Mouse (Mus musculus) liver, embryonic 12.5 days (tissue): ENCODE results near the gene Plekha3. TPM values are rescaled to one million over a fixed set of nuclear protein-coding genes. Genes with fewer than 3 reads are reported as not detected.

Source experiments
- ATAC-seq: fragments of 200-750 bp; cut with Nextera tagmentation; 2 replicates; pipeline ENCODE4 v1.8.0; 2017; ENCODE audit warnings: moderate number of reproducible peaks, mild to moderate bottlenecking, moderate library complexity
- H3K27ac ChIP-seq: fragments of 300-500 bp; sonication (generic); 2 replicates; pipeline ENCODE4 v1.5.1; 2016; ENCODE audit warnings: mild to moderate bottlenecking
- H3K27me3 ChIP-seq: fragments of 300-500 bp; sonication (generic); replicated peaks from 2 replicates; pipeline ENCODE4 v1.6.1; 2016; ENCODE audit warnings: mild to moderate bottlenecking, moderate library complexity
- H3K36me3 ChIP-seq: fragments of 300-500 bp; sonication (generic); 2 replicates; pipeline ENCODE4 v1.6.1; 2016; ENCODE audit warnings: mild to moderate bottlenecking, moderate library complexity
- H3K4me1 ChIP-seq: fragments of 300-500 bp; sonication (generic); 2 replicates; pipeline ENCODE4 v1.6.1; 2016
- H3K4me2 ChIP-seq: fragments of 300-500 bp; sonication (generic); 2 replicates; pipeline ENCODE4 v1.6.1; 2016; ENCODE audit warnings: mild to moderate bottlenecking, moderate library complexity
- H3K4me3 ChIP-seq: fragments of 300-500 bp; sonication (generic); 2 replicates; pipeline ENCODE4 v1.5.1; 2016; ENCODE audit warnings: mild to moderate bottlenecking, moderate library complexity
- H3K9ac ChIP-seq: fragments of 300-500 bp; sonication (generic); 2 replicates; pipeline ENCODE4 v1.6.1; 2016; ENCODE audit warnings: mild to moderate bottlenecking, moderate library complexity
- H3K9me3 ChIP-seq: fragments of 300-500 bp; sonication (generic); replicated peaks from 2 replicates; pipeline ENCODE4 v1.6.1; 2016; ENCODE audit warnings: mild to moderate bottlenecking, moderate library complexity
- WGBS: fragments of 180-500 bp; shearing (Covaris S2); methylation state at CpG from one replicate; pipeline ENCODE4 v1.1.7; 2016; ENCODE audit not compliant: insufficient replicate concordance; 5-methylcytosine and 5-hydroxymethylcytosine counted together
- polyA plus RNA-seq: library from polyadenylated mRNA; unstranded; fragments of >200 nt; fragmentation: Nextera tagmentation; extraction: Ambion mirVana; gene quantifications from 2 replicates; pipeline ENCODE4 v1.2.1, GENCODE M21; 2016

Plekha3 gene
- polyA plus RNA-seq, 1 experiment from 2014 or later = 9.4 TPM

DNA sequence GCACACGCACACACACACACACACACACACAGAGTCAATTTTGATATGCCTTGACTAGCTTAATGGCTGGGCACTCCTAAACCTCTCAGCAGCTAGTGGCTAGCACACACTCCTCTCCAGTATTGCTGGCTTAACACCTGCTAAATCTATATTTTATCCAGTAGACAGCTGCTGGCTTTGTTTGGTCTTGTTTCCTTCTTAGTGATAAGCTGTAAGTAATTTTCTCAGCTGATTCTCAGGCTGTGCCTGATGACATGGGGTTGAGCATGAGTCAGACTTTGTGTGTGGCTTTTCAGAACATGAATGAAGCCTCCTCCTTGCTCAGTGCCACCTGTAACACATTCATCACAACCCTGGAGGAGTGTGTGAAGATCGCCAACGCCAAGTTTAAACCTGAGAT lies 11.9 kb downstream of the Plekha3 start:
- Histone ChIP-seq H3K4me3 (no peak overlapping the region), H3K27ac (no peak overlapping the region), H3K9me3 (no peaks in the 10 kb centered on the region), H3K36me3 (peaks cover 87% of the 10 kb centered on the region), H3K4me1 (peaks cover 9% of the 10 kb centered on the region; the same call in 1 of the 2 replicates), H3K9ac (no peak overlapping the region), H3K4me2 (no peak overlapping the region), H3K27me3 (no peaks in the 10 kb centered on the region)
- ATAC-seq = no peak
- WGBS = 95% methylated on average over 3 of the region's 3 CpGs

DNA sequence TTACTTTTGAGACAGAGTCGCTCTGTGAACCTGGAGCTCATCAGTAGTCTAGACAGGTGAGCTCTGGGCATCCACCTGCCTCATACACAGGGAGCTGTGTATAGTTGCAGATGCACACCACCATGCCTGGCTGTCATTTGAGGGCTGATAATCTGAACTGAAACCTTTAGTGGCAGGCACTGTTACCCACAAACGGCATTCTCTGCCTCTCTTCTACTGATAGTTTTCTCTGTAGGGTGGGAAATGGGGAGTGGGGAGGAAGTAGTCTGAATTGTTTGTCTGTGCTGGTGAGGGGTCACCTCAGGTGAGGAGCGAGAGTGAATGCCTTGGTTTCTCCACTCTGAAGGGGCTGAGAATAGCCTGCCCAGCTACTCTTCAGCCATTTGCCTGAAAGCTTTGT lies 12.5 kb downstream of the Plekha3 start:
- no peaks in the 10 kb centered on the region for H3K27me3 ChIP-seq
- H3K27ac ChIP-seq = no peak overlapping the region
- no peak overlapping the region for H3K4me3 ChIP-seq
- WGBS = 68% methylated on average over 3 of the region's 3 CpGs
- no peak for ATAC-seq
- no peak overlapping the region for H3K4me2 ChIP-seq
- H3K36me3 ChIP-seq = peaks cover 87% of the 10 kb centered on the region
- H3K9ac ChIP-seq = no peak overlapping the region
- H3K9me3 ChIP-seq = no peaks in the 10 kb centered on the region
- H3K4me1 ChIP-seq = peaks cover 9% of the 10 kb centered on the region; the same call in 1 of the 2 replicates

DNA sequence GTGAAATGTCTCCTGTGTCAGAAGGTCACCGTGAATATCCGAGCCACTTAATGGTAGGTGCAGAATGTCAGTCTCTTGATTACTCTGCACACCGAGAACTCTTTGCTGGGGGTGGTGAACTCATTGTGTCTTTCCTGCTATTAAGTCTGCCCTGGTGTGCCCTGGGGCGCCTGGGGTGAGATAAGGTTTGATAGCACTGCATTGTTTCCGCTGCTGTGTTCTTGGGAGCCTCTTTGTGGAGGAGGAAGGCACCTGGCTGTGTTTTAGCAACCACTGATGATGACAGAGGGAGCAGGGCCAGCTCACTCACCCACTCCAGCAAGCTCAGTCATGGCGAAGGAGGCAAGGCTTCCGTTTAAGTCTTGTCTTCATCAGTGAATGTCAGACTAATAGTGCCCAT lies 13.1 kb downstream of the Plekha3 start:
- 42% methylated on average over 7 of the region's 7 CpGs for WGBS
- Histone ChIP-seq H3K27ac (no peak overlapping the region), H3K9me3 (no peaks in the 10 kb centered on the region), H3K4me1 (peaks cover 9% of the 10 kb centered on the region; the same call in 1 of the 2 replicates), H3K4me3 (no peak overlapping the region), H3K4me2 (no peak overlapping the region), H3K27me3 (no peaks in the 10 kb centered on the region), H3K9ac (no peak overlapping the region), H3K36me3 (peaks cover 87% of the 10 kb centered on the region)
- peak; percentile 44; the same call in 1 of the 2 replicates for ATAC-seq

DNA sequence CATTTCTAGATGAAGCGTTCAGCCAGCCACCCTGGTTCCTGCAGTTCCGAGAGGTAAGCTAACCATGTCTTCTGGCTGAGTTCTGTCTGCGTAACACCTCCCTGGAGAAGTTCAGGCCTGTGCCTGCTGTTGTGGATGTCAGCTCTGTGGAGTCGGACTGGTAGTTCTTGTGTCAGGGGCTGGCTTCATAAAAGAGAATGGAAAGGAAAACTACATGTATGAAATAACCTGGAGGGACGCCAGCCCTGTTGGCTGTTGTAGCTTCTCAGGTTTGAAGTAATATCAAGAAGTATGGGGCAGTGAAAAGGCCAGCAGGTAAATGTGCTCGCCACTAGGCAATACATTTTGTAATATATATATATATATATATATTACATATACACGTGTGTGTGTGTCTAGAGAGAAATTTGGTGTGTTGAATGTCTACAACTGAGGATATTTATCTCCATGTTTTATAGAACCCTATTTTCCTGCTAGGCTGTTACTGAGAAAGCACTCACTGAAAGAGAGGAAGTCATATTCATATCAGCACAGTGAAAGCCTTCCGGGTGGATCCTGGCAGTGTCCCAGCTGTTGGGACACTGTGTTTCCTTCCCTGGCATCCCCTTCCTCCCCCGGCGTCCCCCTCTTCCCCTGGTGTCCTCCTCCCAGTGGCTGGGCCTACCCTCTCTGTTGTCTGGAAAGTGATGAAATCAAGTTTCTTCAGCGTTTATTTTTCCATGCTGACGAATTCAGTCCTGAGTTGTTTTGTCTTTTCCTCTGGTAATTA lies 15.5 kb downstream of the Plekha3 start:
- no peak overlapping the region for H3K4me2 ChIP-seq
- no peak for ATAC-seq
- peaks cover 90% of the 10 kb centered on the region for H3K36me3 ChIP-seq
- peaks cover 9% of the 10 kb centered on the region; the same call in 1 of the 2 replicates for H3K4me1 ChIP-seq
- H3K27me3 ChIP-seq = no peaks in the 10 kb centered on the region
- no peaks in the 10 kb centered on the region for H3K9me3 ChIP-seq
- H3K4me3 ChIP-seq = no peak overlapping the region
- no peak overlapping the region for H3K27ac ChIP-seq
- no peak overlapping the region for H3K9ac ChIP-seq
- 68% methylated on average over 12 of the region's 12 CpGs for WGBS

DNA sequence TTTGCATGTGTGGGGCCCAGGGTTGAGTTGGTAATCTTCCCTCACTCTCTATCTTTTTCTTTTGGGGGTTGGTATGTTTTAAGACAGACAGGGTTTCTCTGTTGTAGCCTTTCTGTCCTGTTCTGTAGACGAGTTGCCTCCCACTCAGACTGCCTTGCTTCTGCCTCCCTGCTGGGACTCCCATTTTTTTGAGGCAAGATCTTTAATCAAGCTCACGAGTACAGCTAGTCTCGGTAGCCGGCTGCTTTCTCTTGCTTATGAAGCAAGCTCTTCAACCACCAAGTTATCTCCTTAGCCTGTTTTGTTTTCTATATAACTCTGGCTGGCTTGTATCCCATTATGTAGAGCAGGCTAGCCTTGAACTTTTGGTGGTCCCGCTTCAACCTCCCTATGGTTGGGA lies 18.7 kb downstream of the Plekha3 start:
- H3K27ac ChIP-seq = no peak overlapping the region
- H3K9ac ChIP-seq = no peak overlapping the region
- H3K27me3 ChIP-seq = no peaks in the 10 kb centered on the region
- H3K4me1 ChIP-seq = no peaks in the 10 kb centered on the region
- no peak overlapping the region for H3K4me2 ChIP-seq
- no peaks in the 10 kb centered on the region for H3K9me3 ChIP-seq
- WGBS = 76% methylated on average over 5 of the region's 5 CpGs
- no peak for ATAC-seq
- H3K36me3 ChIP-seq = peaks cover 74% of the 10 kb centered on the region
- no peak overlapping the region for H3K4me3 ChIP-seq

DNA sequence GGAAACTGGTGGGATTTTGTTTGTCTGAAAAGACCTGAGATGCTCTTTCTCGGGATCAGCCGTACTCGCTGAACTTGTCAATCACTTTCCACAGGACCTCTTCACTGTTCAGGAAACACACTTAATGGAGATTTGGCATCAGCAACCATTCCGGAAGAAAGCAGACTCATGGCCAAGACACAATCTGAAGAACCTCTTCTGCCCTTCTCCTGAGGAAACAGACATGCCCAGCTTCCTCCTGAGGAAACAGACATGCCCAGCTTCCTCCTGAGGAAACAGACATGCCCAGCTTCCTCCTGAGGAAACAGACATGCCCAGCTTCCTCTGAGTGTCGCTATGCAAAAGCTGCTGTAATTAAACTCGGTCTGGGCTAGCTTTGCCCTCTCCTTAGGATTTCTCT lies 20.2 kb downstream of the Plekha3 start:
- H3K27ac ChIP-seq = no peak overlapping the region
- H3K4me1 ChIP-seq = no peaks in the 10 kb centered on the region
- H3K4me2 ChIP-seq = no peak overlapping the region
- no peak for ATAC-seq
- no peak overlapping the region for H3K9ac ChIP-seq
- 48% methylated on average over 6 of the region's 6 CpGs for WGBS
- no peaks in the 10 kb centered on the region for H3K27me3 ChIP-seq
- no peaks in the 10 kb centered on the region for H3K9me3 ChIP-seq
- H3K4me3 ChIP-seq = no peak overlapping the region
- H3K36me3 ChIP-seq = peaks cover 67% of the 10 kb centered on the region

DNA sequence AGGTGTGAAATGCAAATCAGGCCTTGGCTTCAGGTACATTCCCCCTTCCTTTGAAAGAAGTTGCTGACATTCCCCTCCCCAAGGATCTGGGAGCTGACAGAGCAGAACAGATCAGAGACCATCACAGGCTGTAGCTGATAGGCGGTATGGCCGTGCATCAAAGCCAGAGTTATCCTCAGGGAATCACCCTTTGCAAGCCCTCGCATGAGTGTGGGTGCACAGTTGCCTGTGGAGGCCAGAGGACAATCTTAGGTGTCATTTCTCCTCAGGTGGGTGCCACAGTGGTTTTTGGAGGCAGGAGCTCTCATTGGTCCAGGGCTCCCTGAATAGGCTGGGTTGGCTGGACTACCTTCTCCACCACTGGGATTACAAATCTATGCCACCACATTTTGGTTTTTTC lies 27.1 kb downstream of the Plekha3 start:
- Histone ChIP-seq H3K27ac (no peak overlapping the region), H3K9me3 (no peaks in the 10 kb centered on the region)
- WGBS = 82% methylated on average over 3 of the region's 3 CpGs

DNA sequence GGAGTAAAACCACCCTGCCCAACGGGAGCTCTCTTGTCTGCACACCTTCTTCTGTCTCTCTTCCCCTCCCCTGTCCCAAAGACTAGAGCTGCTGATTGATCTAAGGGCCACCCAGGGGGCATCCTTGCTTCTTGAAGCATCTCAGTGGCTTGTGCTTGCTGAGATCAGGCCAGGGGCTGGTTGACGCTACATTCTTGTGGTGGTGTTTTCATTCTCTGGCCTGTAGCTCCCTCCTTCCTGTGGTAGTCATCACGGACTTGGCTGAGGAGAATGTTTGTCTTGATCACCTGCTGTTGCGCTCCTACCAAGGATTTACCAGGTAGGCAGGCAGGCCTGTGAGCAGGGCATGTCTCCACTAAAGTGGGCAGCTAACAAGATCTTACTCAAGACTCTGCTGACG lies 27.7 kb downstream of the Plekha3 start:
- Histone ChIP-seq H3K4me3 (no peak overlapping the region), H3K9ac (no peak overlapping the region), H3K27ac (no peak overlapping the region), H3K4me1 (no peaks in the 10 kb centered on the region), H3K27me3 (no peaks in the 10 kb centered on the region), H3K36me3 (peaks cover 2% of the 10 kb centered on the region; the same call in 1 of the 2 replicates), H3K4me2 (no peak overlapping the region), H3K9me3 (no peaks in the 10 kb centered on the region)
- WGBS = 75% methylated on average over 5 of the region's 5 CpGs
- no peak for ATAC-seq

More for the DNA sequence above, 27.1 kb downstream of the Plekha3 start:
- Histone ChIP-seq H3K4me2 (no peak overlapping the region), H3K4me1 (no peaks in the 10 kb centered on the region), H3K9ac (no peak overlapping the region), H3K36me3 (peaks cover 7% of the 10 kb centered on the region), H3K27me3 (no peaks in the 10 kb centered on the region), H3K4me3 (no peak overlapping the region)
- no peak for ATAC-seq

DNA sequence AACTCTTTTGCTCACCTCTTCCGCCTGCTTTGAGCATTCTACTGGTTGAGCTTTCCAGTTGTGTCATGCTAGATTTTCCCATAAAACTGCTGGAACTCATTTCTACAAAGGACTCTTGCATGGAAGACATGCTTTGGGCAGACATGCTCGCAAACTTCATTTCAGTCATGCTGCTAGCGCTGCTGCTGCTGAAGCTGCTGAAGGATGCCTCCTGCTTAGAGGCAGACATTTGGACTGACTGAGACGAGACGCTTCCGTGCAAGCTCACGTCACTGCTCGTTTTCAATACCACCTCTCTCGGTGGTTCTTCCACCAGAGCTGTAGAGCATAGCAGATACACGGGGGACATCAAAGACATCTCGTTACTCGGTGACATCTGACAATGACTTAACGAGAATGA lies 30.6 kb downstream of the Plekha3 start:
- Histone ChIP-seq H3K4me1 (no peaks in the 10 kb centered on the region), H3K36me3 (peaks cover 21% of the 10 kb centered on the region), H3K9ac (no peak overlapping the region), H3K9me3 (peaks cover 23% of the 10 kb centered on the region), H3K4me3 (no peak overlapping the region), H3K4me2 (no peak overlapping the region), H3K27me3 (no peaks in the 10 kb centered on the region), H3K27ac (no peak overlapping the region)
- ATAC-seq = no peak
- 88% methylated on average over 13 of the region's 13 CpGs for WGBS

DNA sequence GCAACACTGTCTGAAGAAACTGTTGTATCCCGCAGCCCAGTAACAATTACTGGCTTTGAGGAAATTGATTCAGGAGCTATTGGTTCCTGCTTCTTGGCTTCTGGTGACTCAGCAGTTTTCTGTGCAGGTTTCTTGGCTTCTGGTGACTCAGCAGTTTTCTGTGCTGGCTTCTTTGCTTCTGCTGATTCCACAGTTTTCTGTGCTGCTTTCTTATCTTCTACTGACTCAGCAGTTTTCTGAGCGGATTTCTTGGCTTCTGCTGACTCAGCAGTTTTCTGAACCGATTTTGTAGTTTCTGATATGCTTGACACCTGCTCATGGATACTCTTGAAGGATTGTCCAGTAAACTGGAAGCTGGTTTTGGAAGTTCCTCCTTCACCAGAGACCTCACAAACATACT lies 33.4 kb downstream of the Plekha3 start:
- H3K9me3 ChIP-seq = peaks cover 45% of the 10 kb centered on the region
- H3K27ac ChIP-seq = no peak overlapping the region
- no peaks in the 10 kb centered on the region for H3K27me3 ChIP-seq
- H3K9ac ChIP-seq = no peak overlapping the region
- no peak overlapping the region for H3K4me2 ChIP-seq
- H3K36me3 ChIP-seq = peaks cover 33% of the 10 kb centered on the region
- ATAC-seq = no peak
- WGBS = 82% methylated on average over 3 of the region's 3 CpGs
- H3K4me3 ChIP-seq = no peak overlapping the region
- no peaks in the 10 kb centered on the region for H3K4me1 ChIP-seq

DNA sequence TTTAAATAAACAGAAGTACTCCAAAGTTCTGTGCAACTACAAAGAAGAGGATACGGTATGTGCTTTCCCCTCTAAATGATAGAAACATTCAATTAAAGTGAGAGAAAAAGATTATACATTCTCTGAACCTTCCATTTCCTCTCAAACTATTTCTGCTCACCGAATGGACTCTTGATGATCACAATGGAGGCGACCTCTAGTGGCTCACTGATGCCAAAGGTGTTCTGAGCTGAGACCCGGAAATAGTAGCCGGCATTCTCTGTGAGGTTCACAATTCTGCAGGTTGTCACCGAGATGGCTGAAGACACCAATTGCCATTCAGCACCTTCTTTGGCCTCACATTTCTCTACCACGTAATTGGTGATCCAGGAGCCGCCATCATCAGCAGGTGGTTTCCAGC lies 39.9 kb downstream of the Plekha3 start:
- Histone ChIP-seq H3K4me2 (no peak overlapping the region), H3K4me3 (no peak overlapping the region), H3K4me1 (no peaks in the 10 kb centered on the region), H3K36me3 (peaks cover 23% of the 10 kb centered on the region), H3K9me3 (peaks cover 49% of the 10 kb centered on the region), H3K27ac (no peak overlapping the region), H3K27me3 (no peaks in the 10 kb centered on the region), H3K9ac (no peak overlapping the region)
- 72% methylated on average over 8 of the region's 8 CpGs for whole genome bisulfite sequencing
- no peak for ATAC-seq

DNA sequence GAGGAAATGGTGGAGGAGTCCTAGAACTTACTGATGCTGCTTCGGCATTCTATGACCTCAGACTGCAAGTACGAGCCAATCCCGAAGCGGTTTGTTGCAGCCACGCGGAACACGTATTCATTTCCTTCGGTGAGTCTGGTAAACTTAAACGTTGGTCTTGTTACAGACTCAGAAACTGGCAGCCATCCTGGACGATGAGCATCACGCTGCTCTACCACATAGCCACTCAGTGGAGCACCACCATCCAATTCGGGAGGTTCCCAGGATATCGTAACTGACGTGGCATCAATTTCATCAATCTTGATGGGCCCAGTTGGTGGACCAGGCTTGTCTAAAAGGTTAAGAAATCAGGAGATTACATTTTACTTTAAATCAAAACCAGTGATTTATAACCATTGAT lies 44.6 kb downstream of the Plekha3 start:
- no peak overlapping the region for H3K9ac ChIP-seq
- H3K4me1 ChIP-seq = no peaks in the 10 kb centered on the region
- H3K27ac ChIP-seq = no peak overlapping the region
- H3K4me3 ChIP-seq = no peak overlapping the region
- ATAC-seq = no peak
- peaks cover 39% of the 10 kb centered on the region for H3K9me3 ChIP-seq
- WGBS = 85% methylated on average over 14 of the region's 14 CpGs
- H3K4me2 ChIP-seq = no peak overlapping the region
- H3K36me3 ChIP-seq = no peaks in the 10 kb centered on the region; the same call in 1 of the 2 replicates
- H3K27me3 ChIP-seq = no peaks in the 10 kb centered on the region
